Mouse (Mus musculus) heart, embryonic 13.5 days (tissue): ENCODE results near the gene Lrrc8c. TPM values are rescaled to one million over a fixed set of nuclear protein-coding genes. Genes with fewer than 3 reads are reported as not detected.

Experiments used
- ATAC-seq: fragments of 200-750 bp; cut with Nextera tagmentation; 2 replicates; pipeline ENCODE4 v1.8.0; 2017; ENCODE audit warnings: moderate TSS enrichment; ENCODE audit not compliant: insufficient number of reproducible peaks, low FRiP score, low TSS enrichment; ENCODE audit errors: extremely low read depth
- H3K27ac ChIP-seq: fragments of 300-500 bp; sonication (generic); replicated peaks from 2 replicates; pipeline ENCODE4 v1.5.1; 2015; ENCODE audit warnings: moderate library complexity, mild to moderate bottlenecking, inconsistent platforms
- H3K27me3 ChIP-seq: fragments of 300-500 bp; sonication (generic); replicated peaks from 2 replicates; pipeline ENCODE4 v1.6.1; 2015; ENCODE audit warnings: mild to moderate bottlenecking, inconsistent platforms
- H3K36me3 ChIP-seq: fragments of 300-500 bp; sonication (generic); 2 replicates; pipeline ENCODE4 v1.6.1; 2015; ENCODE audit warnings: mild to moderate bottlenecking, inconsistent platforms
- H3K4me1 ChIP-seq: fragments of 300-500 bp; sonication (generic); 2 replicates; pipeline ENCODE4 v1.6.1; 2015; ENCODE audit warnings: inconsistent platforms
- H3K4me2 ChIP-seq: fragments of 300-500 bp; sonication (generic); 2 replicates; pipeline ENCODE4 v1.6.1; 2015; ENCODE audit warnings: inconsistent platforms, mild to moderate bottlenecking, moderate library complexity
- H3K4me3 ChIP-seq: fragments of 300-500 bp; sonication (generic); 2 replicates; pipeline ENCODE4 v1.5.1; 2015; ENCODE audit warnings: moderate library complexity, mild to moderate bottlenecking, inconsistent platforms
- H3K9ac ChIP-seq: fragments of 300-500 bp; sonication (generic); 2 replicates; pipeline ENCODE4 v1.6.1; 2015; ENCODE audit warnings: inconsistent platforms, mild to moderate bottlenecking, moderate library complexity
- H3K9me3 ChIP-seq: fragments of 300-500 bp; sonication (generic); 2 replicates; pipeline ENCODE4 v1.6.1; 2016; ENCODE audit warnings: inconsistent platforms
- WGBS: fragments of 180-500 bp; shearing (Covaris S2); methylation state at CpG from one replicate; pipeline ENCODE4 v1.1.7; 2015; ENCODE audit warnings: mixed read lengths; 5-methylcytosine and 5-hydroxymethylcytosine counted together
- polyA plus RNA-seq: library from polyadenylated mRNA; unstranded; fragments of >200 nt; fragmentation: Nextera tagmentation; extraction: Ambion mirVana; gene quantifications from 2 replicates; pipeline ENCODE4 v1.2.1, GENCODE M21; 2015

The Lrrc8c gene
- polyA plus RNA-seq, 1 experiment from 2014 or later, result 18.3 TPM

DNA sequence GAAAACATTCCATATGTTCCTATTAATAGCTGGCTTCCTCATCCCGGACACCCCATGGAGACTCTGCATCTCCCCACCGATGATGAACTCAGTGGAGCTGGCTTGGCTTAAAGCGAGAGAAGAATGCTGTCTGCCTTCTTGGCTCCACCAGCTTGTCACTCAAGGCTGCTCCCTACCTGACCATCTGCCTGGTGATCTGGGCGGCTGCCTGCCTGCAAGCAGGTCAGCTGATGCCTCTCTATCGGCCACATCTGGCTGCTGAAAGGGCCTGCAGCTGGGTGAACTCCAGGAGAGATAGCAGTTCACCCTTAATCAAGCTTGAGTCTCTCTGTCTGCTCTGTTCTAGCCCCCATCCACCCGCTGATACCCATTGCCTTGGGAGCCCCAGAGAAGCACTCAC lies 56.7 kb downstream of the Lrrc8c start:
- Histone ChIP-seq H3K4me3 (no peak overlapping the region), H3K27ac (peak overlapping the region; percentile 39), H3K4me1 (peaks cover 40% of the 10 kb centered on the region), H3K9ac (0 out of 2 replicates have a peak overlapping the region, but pooled peaks have one; percentile 16), H3K27me3 (no peaks in the 10 kb centered on the region), H3K4me2 (0 out of 2 replicates have a peak overlapping the region, but pooled peaks have one; percentile 3), H3K9me3 (no peaks in the 10 kb centered on the region), H3K36me3 (peaks cover 42% of the 10 kb centered on the region)
- no peak for ATAC-seq
- WGBS, result 43% methylated on average over 6 of the region's 6 CpGs

DNA sequence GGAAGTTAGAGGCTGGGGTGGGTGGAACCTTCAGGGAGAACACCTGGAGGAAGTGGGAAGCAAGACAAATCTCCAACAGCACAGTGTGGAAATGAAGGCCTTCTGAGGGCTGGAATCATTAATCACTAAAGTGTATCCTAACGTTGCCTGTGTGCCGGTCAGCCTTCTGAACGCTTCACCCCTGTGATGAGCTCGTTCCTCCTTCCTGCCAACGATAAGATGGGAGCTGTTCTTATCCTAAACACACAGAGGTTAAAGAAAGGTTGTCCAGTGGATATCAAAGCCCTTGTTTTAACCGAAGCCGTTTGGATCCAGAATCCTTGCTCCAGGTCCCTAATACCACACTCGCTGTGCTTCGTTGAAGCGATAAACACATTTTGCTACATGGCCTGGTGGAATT lies 61.7 kb downstream of the Lrrc8c start:
- Histone ChIP-seq H3K27me3 (no peaks in the 10 kb centered on the region), H3K9me3 (no peaks in the 10 kb centered on the region), H3K4me3 (no peak overlapping the region), H3K4me2 (no peak overlapping the region), H3K9ac (no peak overlapping the region), H3K36me3 (peaks cover 51% of the 10 kb centered on the region), H3K4me1 (peaks cover 40% of the 10 kb centered on the region), H3K27ac (no peak overlapping the region)
- WGBS, result 57% methylated on average over 10 of the region's 10 CpGs
- no peak for ATAC-seq

DNA sequence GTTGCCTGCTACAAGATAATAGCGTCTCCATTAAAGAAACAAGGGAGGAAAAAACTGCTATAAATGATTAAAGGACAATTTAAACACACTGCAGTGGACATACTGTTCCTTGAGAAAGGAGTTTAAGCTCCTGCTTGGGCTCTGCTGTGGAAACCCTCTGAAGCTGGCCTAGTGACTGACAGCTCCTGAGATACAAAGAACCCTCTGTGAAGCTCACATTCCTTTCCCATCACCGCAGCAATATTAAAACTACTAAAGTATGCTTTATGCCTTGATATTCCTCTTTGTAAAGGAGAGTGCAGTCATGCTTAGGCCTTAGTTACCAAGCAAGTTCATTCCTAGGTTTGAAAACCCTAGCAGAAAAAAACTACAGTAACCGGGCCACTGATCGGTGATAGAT lies 66.7 kb downstream of the Lrrc8c start:
- Histone ChIP-seq H3K4me1 (peaks cover 57% of the 10 kb centered on the region), H3K27ac (peak overlapping the region; percentile 77), H3K9ac (0 out of 2 replicates have a peak overlapping the region, but pooled peaks have one; percentile 38), H3K4me2 (no peak overlapping the region), H3K36me3 (peaks cover 33% of the 10 kb centered on the region), H3K4me3 (no peak overlapping the region), H3K27me3 (no peaks in the 10 kb centered on the region), H3K9me3 (no peaks in the 10 kb centered on the region)
- no peak for ATAC-seq
- 67% methylated on average over 4 of the region's 4 CpGs for WGBS

- Histone ChIP-seq H3K4me3 (no peak overlapping the region), H3K27ac (peak overlapping the region; percentile 77), H3K4me1 (peaks cover 56% of the 10 kb centered on the region), H3K9ac (no peak overlapping the region), H3K36me3 (peaks cover 32% of the 10 kb centered on the region), H3K4me2 (no peak overlapping the region), H3K27me3 (no peaks in the 10 kb centered on the region), H3K9me3 (no peaks in the 10 kb centered on the region)
- WGBS, result 44% methylated on average over 5 of the region's 5 CpGs
- no peak for ATAC-seq
These were observed 67.5 kb downstream of the Lrrc8c start for GRCm38 (mm10) chr5:105586655-105587054.

GRCm38 (mm10) chr5:105587471-105587870 lies 68.3 kb downstream of the Lrrc8c start:
- Histone ChIP-seq H3K27me3 (no peaks in the 10 kb centered on the region), H3K9me3 (no peaks in the 10 kb centered on the region), H3K27ac (peak overlapping the region; percentile 77; the same call in 1 of the 2 replicates), H3K4me3 (no peak overlapping the region), H3K9ac (no peak overlapping the region), H3K4me1 (peaks cover 59% of the 10 kb centered on the region), H3K36me3 (peaks cover 27% of the 10 kb centered on the region), H3K4me2 (no peak overlapping the region)
- ATAC-seq, result no peak
- 73% methylated on average over 6 of the region's 6 CpGs for WGBS

GRCm38 (mm10) chr5:105588683-105589082 lies 69.5 kb downstream of the Lrrc8c start:
- WGBS, result 69% methylated on average over 4 of the region's 4 CpGs
- no peak for ATAC-seq

GRCm38 (mm10) chr5:105589119-105589518 lies 69.9 kb downstream of the Lrrc8c start:
- H3K9ac ChIP-seq, result no peak overlapping the region
- no peak overlapping the region for H3K4me2 ChIP-seq
- peaks cover 54% of the 10 kb centered on the region for H3K4me1 ChIP-seq
- no peaks in the 10 kb centered on the region for H3K27me3 ChIP-seq
- H3K9me3 ChIP-seq, result no peaks in the 10 kb centered on the region
- peaks cover 24% of the 10 kb centered on the region for H3K36me3 ChIP-seq
- WGBS, result 87% methylated on average over 3 of the region's 3 CpGs
- no peak for ATAC-seq
- H3K27ac ChIP-seq, result no peak overlapping the region
- H3K4me3 ChIP-seq, result no peak overlapping the region

More at GRCm38 (mm10) chr5:105588683-105589082, 69.5 kb downstream of the Lrrc8c start:
- no peak overlapping the region for H3K4me3 ChIP-seq
- H3K4me1 ChIP-seq, result peaks cover 58% of the 10 kb centered on the region
- no peaks in the 10 kb centered on the region for H3K27me3 ChIP-seq
- no peak overlapping the region for H3K4me2 ChIP-seq
- H3K36me3 ChIP-seq, result peaks cover 24% of the 10 kb centered on the region
- H3K27ac ChIP-seq, result 0 out of 2 replicates have a peak overlapping the region, but pooled peaks have one; percentile 21
- no peaks in the 10 kb centered on the region for H3K9me3 ChIP-seq
- no peak overlapping the region for H3K9ac ChIP-seq

DNA sequence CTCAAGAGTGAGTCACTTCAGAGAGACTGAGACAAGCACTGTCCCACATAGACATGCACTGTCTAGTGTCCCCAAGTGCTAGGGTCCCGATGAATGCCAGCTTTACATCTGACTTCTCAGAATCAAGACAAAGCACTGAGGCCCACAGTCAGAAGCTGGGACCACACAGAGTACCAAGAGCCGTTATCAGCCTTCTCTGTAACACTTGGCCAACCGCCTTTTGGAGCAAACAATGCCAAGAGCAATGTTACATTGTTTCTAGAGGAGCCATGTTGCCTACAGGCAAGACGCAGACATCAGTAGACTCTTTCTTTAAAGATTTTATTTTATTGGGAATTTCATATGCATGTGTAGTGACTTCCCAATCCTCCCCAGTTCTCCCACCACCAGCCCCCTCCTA lies 73.2 kb downstream of the Lrrc8c start:
- Histone ChIP-seq H3K4me2 (no peak overlapping the region), H3K27me3 (no peaks in the 10 kb centered on the region), H3K9me3 (no peaks in the 10 kb centered on the region), H3K4me3 (no peak overlapping the region), H3K4me1 (peaks cover 26% of the 10 kb centered on the region), H3K27ac (no peak overlapping the region), H3K36me3 (peaks cover 19% of the 10 kb centered on the region), H3K9ac (no peak overlapping the region)
- no peak for ATAC-seq
- 86% methylated on average over 4 of the region's 4 CpGs for WGBS

DNA sequence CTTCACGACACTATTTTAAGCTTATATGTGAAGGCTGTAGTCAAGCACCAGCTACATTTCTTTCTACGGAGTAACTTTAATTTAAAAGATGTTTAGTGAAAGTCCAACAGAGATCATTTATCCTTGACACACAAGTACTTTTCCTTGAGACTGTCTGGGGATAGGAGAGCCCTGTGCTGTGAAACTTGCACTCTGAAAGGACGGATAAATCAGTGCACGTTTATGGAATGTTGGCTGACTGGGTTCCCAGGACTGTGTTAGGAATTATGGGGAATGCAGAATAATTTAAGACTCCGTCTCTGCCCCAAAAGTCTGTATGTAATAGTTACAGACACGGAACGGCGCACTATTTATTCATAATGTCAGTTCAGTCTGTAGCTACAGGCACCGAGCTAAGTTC lies 74.4 kb downstream of the Lrrc8c start:
- no peaks in the 10 kb centered on the region for H3K27me3 ChIP-seq
- H3K36me3 ChIP-seq, result peaks cover 25% of the 10 kb centered on the region
- no peak overlapping the region for H3K4me3 ChIP-seq
- ATAC-seq, result no peak
- no peaks in the 10 kb centered on the region for H3K9me3 ChIP-seq
- 93% methylated on average over 9 of the region's 9 CpGs for WGBS
- H3K4me2 ChIP-seq, result no peak overlapping the region
- peaks cover 17% of the 10 kb centered on the region for H3K4me1 ChIP-seq
- H3K27ac ChIP-seq, result no peak overlapping the region
- no peak overlapping the region for H3K9ac ChIP-seq

DNA sequence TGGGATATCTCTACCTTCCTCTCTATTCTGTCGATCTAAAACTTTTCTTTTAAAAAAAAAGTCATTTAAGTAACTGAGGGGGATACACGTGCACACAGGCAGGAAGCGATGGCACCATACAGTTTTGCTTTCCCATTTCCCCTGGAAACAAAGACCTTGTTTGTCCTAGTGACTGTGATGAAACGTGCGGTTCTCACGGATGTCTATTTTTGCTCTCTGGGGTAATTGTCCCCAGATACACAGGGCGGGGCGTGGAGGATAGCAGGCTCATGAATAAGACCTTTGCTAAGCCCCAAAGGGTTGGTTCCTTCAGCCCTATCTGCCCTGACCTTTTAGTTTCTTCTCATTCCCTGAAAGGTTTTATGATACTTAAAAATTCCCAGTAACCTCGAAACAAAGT lies 79.7 kb downstream of the Lrrc8c start:
- ATAC-seq, result no peak
- H3K9me3 ChIP-seq, result no peaks in the 10 kb centered on the region
- no peak overlapping the region for H3K4me2 ChIP-seq
- H3K4me1 ChIP-seq, result peaks cover 37% of the 10 kb centered on the region
- H3K27me3 ChIP-seq, result no peaks in the 10 kb centered on the region
- H3K9ac ChIP-seq, result no peak overlapping the region
- peaks cover 12% of the 10 kb centered on the region for H3K36me3 ChIP-seq
- H3K27ac ChIP-seq, result peak overlapping the region; percentile 63
- WGBS, result 59% methylated on average over 9 of the region's 9 CpGs
- no peak overlapping the region for H3K4me3 ChIP-seq

DNA sequence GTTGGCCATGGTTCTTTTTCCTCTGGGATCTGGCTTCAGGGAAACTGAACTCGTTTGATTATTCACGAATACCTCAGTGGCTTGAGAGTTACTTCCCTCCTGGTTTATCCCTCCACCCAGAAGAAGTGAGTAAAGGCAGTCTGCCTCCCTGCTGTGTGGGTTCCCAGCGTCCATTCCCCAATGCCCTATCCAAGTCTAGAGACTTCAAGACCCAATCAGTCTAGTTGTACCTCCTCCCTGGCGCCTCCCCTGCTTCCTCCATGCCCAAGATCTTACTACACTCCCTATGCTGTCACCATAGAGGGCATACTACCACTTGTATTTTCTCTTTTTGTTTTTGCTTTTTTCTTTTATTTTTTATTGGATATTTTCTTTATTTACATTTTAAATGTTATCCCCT lies 80.1 kb downstream of the Lrrc8c start:
- WGBS, result 57% methylated on average over 4 of the region's 4 CpGs
- Histone ChIP-seq H3K36me3 (peaks cover 12% of the 10 kb centered on the region), H3K27me3 (no peaks in the 10 kb centered on the region), H3K4me3 (no peak overlapping the region), H3K4me1 (peaks cover 34% of the 10 kb centered on the region), H3K9me3 (no peaks in the 10 kb centered on the region), H3K9ac (no peak overlapping the region), H3K27ac (peak overlapping the region; percentile 63), H3K4me2 (no peak overlapping the region)
- ATAC-seq, result no peak

GRCm38 (mm10) chr5:105600998-105601397 lies 81.8 kb downstream of the Lrrc8c start:
- no peaks in the 10 kb centered on the region for H3K9me3 ChIP-seq

More at GRCm38 (mm10) chr5:105600998-105601397, 81.8 kb downstream of the Lrrc8c start:
- Histone ChIP-seq H3K27me3 (no peaks in the 10 kb centered on the region), H3K27ac (no peak overlapping the region), H3K9ac (no peak overlapping the region), H3K4me3 (no peak overlapping the region), H3K36me3 (peaks cover 14% of the 10 kb centered on the region), H3K4me2 (no peak overlapping the region), H3K4me1 (peaks cover 35% of the 10 kb centered on the region)
- 73% methylated on average over 4 of the region's 5 CpGs for WGBS
- ATAC-seq, result no peak
